Mouse (Mus musculus) ES-Bruce4 (cell line): ENCODE data around the gene Zdhhc8. TPM values are rescaled to one million over a fixed set of nuclear protein-coding genes. Genes with fewer than 3 reads are reported as not detected.

Source experiments
- H3K27ac ChIP-seq: 2 replicates; pipeline ENCODE4 v1.5.1; 2012; ENCODE audit warnings: low read length, inconsistent platforms; ENCODE audit not compliant: insufficient read depth
- H3K27me3 ChIP-seq: 2 replicates; pipeline ENCODE4 v1.6.1; 2012; ENCODE audit warnings: mild to moderate bottlenecking, low read length, inconsistent platforms; ENCODE audit not compliant: control insufficient read depth, poor library complexity, insufficient read depth, severe bottlenecking
- H3K36me3 ChIP-seq: 2 replicates; pipeline ENCODE4 v1.6.1; 2012; ENCODE audit warnings: inconsistent platforms, mild to moderate bottlenecking, low read length, moderate library complexity; ENCODE audit not compliant: control insufficient read depth, poor library complexity, insufficient read depth, severe bottlenecking
- H3K4me1 ChIP-seq: one replicate; pipeline ENCODE4 v1.8.1; 2011; ENCODE audit warnings: low read length; ENCODE audit not compliant: control insufficient read depth, insufficient read depth
- H3K4me3 ChIP-seq: 2 replicates; pipeline ENCODE4 v1.5.1; 2011; ENCODE audit warnings: low read depth, mild to moderate bottlenecking, low read length
- H3K9ac ChIP-seq: 2 replicates; pipeline ENCODE4 v1.6.1; 2012; ENCODE audit warnings: low read depth, mild to moderate bottlenecking, inconsistent platforms; ENCODE audit not compliant: poor library complexity, severe bottlenecking
- H3K9me3 ChIP-seq: replicated peaks from 2 replicates; pipeline ENCODE4 v1.6.1; 2012; ENCODE audit warnings: mild to moderate bottlenecking, low read length, inconsistent platforms; ENCODE audit not compliant: control insufficient read depth, poor library complexity, insufficient read depth, severe bottlenecking
- CTCF ChIP-seq: IDR thresholded peaks from one replicate; pipeline ENCODE4 v1.8.1; 2011; ENCODE audit warnings: low read depth, low read length
- EP300 ChIP-seq: IDR thresholded peaks from 2 replicates; pipeline ENCODE4 v1.6.1; 2011; ENCODE audit warnings: low read depth, low read length; ENCODE audit not compliant: insufficient read depth
- POLR2A ChIP-seq: IDR thresholded peaks from one replicate; pipeline ENCODE4 v1.8.1; 2011; ENCODE audit warnings: low read length; ENCODE audit not compliant: insufficient read depth
- polyA plus RNA-seq: library from polyadenylated mRNA; stranded (reverse); fragments of >200 nt; gene quantifications from 2 replicates; pipeline ENCODE4 v1.2.4, GENCODE M21; 2011; ENCODE audit warnings: low read depth; ENCODE audit not compliant: missing spikeins, insufficient read depth, insufficient read length

The Zdhhc8 gene
- polyA plus RNA-seq, 1 experiment = 11.7 TPM

- Histone ChIP-seq H3K27me3 (no peaks in the 10 kb centered on the region), H3K4me1 (no peaks in the 10 kb centered on the region), H3K4me3 (no peak overlapping the region), H3K27ac (no peak overlapping the region), H3K9me3 (no peaks in the 10 kb centered on the region), H3K9ac (no peak overlapping the region), H3K36me3 (no peaks in the 10 kb centered on the region)
- TF ChIP-seq CTCF (no peak), POLR2A (no peak), EP300 (no peak)
These were observed 52.2 kb downstream of the Zdhhc8 start for GRCm38 (mm10) chr16:18182766-18183165.

- H3K4me1 ChIP-seq = no peaks in the 10 kb centered on the region
- TF ChIP-seq CTCF (no peak), POLR2A (no peak), EP300 (no peak)
- no peaks in the 10 kb centered on the region for H3K27me3 ChIP-seq
- H3K36me3 ChIP-seq = no peaks in the 10 kb centered on the region
- no peak overlapping the region for H3K4me3 ChIP-seq
- H3K9me3 ChIP-seq = no peaks in the 10 kb centered on the region
- H3K27ac ChIP-seq = no peak overlapping the region
- H3K9ac ChIP-seq = no peak overlapping the region
These were observed 53.5 kb downstream of the Zdhhc8 start for GRCm38 (mm10) chr16:18181398-18181797.

GRCm38 (mm10) chr16:18179591-18179990 lies 55.3 kb downstream of the Zdhhc8 start:
- no peak overlapping the region for H3K4me3 ChIP-seq
- TF ChIP-seq EP300 (no peak), POLR2A (no peak), CTCF (no peak)
- H3K27me3 ChIP-seq = no peaks in the 10 kb centered on the region
- no peaks in the 10 kb centered on the region for H3K4me1 ChIP-seq
- H3K27ac ChIP-seq = no peak overlapping the region
- no peaks in the 10 kb centered on the region for H3K9me3 ChIP-seq
- H3K36me3 ChIP-seq = no peaks in the 10 kb centered on the region
- H3K9ac ChIP-seq = no peak overlapping the region

- TF ChIP-seq EP300 (no peak), CTCF (no peak), POLR2A (no peak)
- Histone ChIP-seq H3K4me3 (no peak overlapping the region), H3K9ac (no peak overlapping the region), H3K9me3 (no peaks in the 10 kb centered on the region), H3K27ac (no peak overlapping the region), H3K27me3 (no peaks in the 10 kb centered on the region), H3K36me3 (no peaks in the 10 kb centered on the region), H3K4me1 (no peaks in the 10 kb centered on the region)
These were observed 58.2 kb downstream of the Zdhhc8 start for GRCm38 (mm10) chr16:18176758-18177157.

GRCm38 (mm10) chr16:18175817-18176541 lies 59.0 kb downstream of the Zdhhc8 start:
- H3K36me3 ChIP-seq = no peaks in the 10 kb centered on the region
- no peaks in the 10 kb centered on the region for H3K4me1 ChIP-seq
- H3K27ac ChIP-seq = no peak overlapping the region
- no peak overlapping the region for H3K9ac ChIP-seq
- TF ChIP-seq EP300 (no peak), POLR2A (no peak), CTCF (no peak)
- H3K9me3 ChIP-seq = no peaks in the 10 kb centered on the region
- no peak overlapping the region for H3K4me3 ChIP-seq
- no peaks in the 10 kb centered on the region for H3K27me3 ChIP-seq

- no peak overlapping the region for H3K4me3 ChIP-seq
- H3K27me3 ChIP-seq = no peaks in the 10 kb centered on the region
- TF ChIP-seq CTCF (no peak), POLR2A (no peak), EP300 (no peak)
- H3K27ac ChIP-seq = no peak overlapping the region
- H3K9me3 ChIP-seq = no peaks in the 10 kb centered on the region
- H3K4me1 ChIP-seq = no peaks in the 10 kb centered on the region
- H3K36me3 ChIP-seq = no peaks in the 10 kb centered on the region
- no peak overlapping the region for H3K9ac ChIP-seq
These were observed 61.1 kb downstream of the Zdhhc8 start for GRCm38 (mm10) chr16:18173788-18174187.
